Mouse (Mus musculus) leukemia stem cell, adult 10-12 weeks (primary cell): ENCODE measurements around the gene Fgf6. TPM values are rescaled to one million over a fixed set of nuclear protein-coding genes. Genes with fewer than 3 reads are reported as not detected.

ENCODE experiments used
- polyA plus RNA-seq: library from polyadenylated mRNA; stranded (reverse); fragments of >175 nt; gene quantifications from 2 replicates; pipeline ENCODE4 v1.2.3, GENCODE M21; 2012; ENCODE audit warnings: low replicate concordance

Fgf6 gene
- not detected in 2 replicates for polyA plus RNA-seq

GRCm38 (mm10) chr6:127014906-127015770, at the start of gene Fgf6:
Gene Fgf6 (plus strand): TSS chr6:127015586.

GRCm38 (mm10) chr6:127072817-127073216, 57.4 kb downstream of the Fgf6 start, which contains the start of gene Fgf23:
Gene Fgf23 (plus strand): TSS chr6:127072902.

Other genes starting within 250 kb of the Fgf6 start
- gene Ndufa9, start 166.4 kb upstream of the Fgf6 start, polyA plus RNA-seq: 2.5 and 7.1 TPM in 2 replicates
- gene Akap3, start 162.5 kb upstream of the Fgf6 start, polyA plus RNA-seq: not detected in 2 replicates
- not detected in 2 replicates for gene Dyrk4, start 93.7 kb upstream of the Fgf6 start, polyA plus RNA-seq
- 5.4 and 69.7 TPM in 2 replicates for gene Rad51ap1, start 76.0 kb upstream of the Fgf6 start, polyA plus RNA-seq
- gene D6Wsu163e, start 75.6 kb upstream of the Fgf6 start, polyA plus RNA-seq: 1.3 and 3.1 TPM in 2 replicates
- 0.19 and 3.0 TPM in 2 replicates for gene Fgf23, start 57.3 kb downstream of the Fgf6 start, polyA plus RNA-seq
- gene Tigar, start 94.0 kb downstream of the Fgf6 start, polyA plus RNA-seq: 0.37 and 0.40 TPM in 2 replicates
- 95.8 and 607 TPM in 2 replicates for gene Ccnd2, start 136.6 kb downstream of the Fgf6 start, polyA plus RNA-seq